Mouse (Mus musculus): ENCODE measurements around the gene Upk1a. TPM values are rescaled to one million over a fixed set of nuclear protein-coding genes. Genes with fewer than 3 reads are reported as not detected.
A peak's percentile ranks its signal among the peaks of the same experiment; 100 is the strongest.

The Upk1a gene
- polyA plus RNA-seq, 1 experiment from 2014 or later = 12.1 TPM

DNA sequence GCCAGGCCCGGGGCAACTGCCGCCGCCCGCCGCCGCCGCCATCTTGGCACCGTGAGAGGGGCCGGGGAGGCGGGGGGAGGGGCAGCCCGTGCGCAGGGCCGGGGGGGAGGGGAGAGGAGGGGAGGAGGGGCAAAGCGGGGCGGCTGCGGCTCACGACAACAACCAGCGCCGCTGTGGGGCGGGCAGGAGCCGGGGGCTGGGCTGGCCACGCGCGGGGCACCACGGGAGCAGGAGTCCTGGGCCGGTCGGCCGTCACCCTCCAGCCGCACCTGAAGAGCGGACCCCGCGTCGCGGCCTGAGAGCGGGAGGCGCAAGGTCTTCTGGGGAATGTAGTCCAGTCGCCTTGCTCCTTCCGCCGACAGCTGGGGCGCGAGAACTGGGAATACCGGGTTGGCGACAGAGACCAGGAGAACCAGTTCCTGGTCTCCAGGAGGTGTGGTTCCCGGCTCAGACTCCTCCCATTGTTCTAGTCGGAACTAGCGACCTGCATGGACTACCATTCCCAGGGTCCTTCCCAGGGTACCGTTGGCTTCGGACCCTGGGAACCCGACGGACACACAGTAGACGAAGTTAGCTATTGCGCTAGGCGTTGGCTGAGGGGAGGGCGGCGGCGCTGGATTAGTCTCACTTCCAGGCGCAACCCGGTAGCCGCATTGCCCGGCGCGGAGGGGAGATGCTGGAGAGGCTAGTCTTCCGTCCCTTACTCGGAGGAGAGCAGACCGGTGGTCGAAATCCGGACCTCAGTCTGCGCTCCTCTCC lies 23.8 kb downstream of the Upk1a start, which contains the start of gene Kmt2b:
TSS of gene Kmt2b (minus strand) at position 51 of the 759 bp plus-strand sequence.
- H3K9me3 ChIP-seq (ENCODE audit: control insufficient read depth, low read length) = no peaks in the 10 kb centered on the region
- peak within 1 kb of the TSS; percentile 88 for H3K4me2 ChIP-seq (ENCODE audit: low read length)
- H3K4me1 ChIP-seq (replicated peaks; ENCODE audit: control insufficient read depth, insufficient read depth, low read length) = peaks cover 14% of the 10 kb centered on the region
- H3K4me3 ChIP-seq (ENCODE audit: low read depth, low read length) = peak within 1 kb of the TSS; percentile 60
- peaks cover 30% of the 10 kb centered on the region for H3K36me3 ChIP-seq (ENCODE audit: control insufficient read depth, insufficient read depth, low read length)
- H3K27ac ChIP-seq (ENCODE audit: low read depth) = peak within 1 kb of the TSS; percentile 83
- H3K27me3 ChIP-seq (replicated peaks; ENCODE audit: control insufficient read depth, insufficient read depth, low read length) = no peaks in the 10 kb centered on the region
- DNase-seq (ENCODE audit: low spot score) (peak; percentile 97), ATAC-seq (replicated peaks; ENCODE audit: low FRiP score, low TSS enrichment, low read depth) (peak; percentile 95)
- H3K9ac ChIP-seq (ENCODE audit: low read length) = peak within 1 kb of the TSS; percentile 95
- under 1% methylated on average over 59 of the region's 68 CpGs for WGBS

DNA sequence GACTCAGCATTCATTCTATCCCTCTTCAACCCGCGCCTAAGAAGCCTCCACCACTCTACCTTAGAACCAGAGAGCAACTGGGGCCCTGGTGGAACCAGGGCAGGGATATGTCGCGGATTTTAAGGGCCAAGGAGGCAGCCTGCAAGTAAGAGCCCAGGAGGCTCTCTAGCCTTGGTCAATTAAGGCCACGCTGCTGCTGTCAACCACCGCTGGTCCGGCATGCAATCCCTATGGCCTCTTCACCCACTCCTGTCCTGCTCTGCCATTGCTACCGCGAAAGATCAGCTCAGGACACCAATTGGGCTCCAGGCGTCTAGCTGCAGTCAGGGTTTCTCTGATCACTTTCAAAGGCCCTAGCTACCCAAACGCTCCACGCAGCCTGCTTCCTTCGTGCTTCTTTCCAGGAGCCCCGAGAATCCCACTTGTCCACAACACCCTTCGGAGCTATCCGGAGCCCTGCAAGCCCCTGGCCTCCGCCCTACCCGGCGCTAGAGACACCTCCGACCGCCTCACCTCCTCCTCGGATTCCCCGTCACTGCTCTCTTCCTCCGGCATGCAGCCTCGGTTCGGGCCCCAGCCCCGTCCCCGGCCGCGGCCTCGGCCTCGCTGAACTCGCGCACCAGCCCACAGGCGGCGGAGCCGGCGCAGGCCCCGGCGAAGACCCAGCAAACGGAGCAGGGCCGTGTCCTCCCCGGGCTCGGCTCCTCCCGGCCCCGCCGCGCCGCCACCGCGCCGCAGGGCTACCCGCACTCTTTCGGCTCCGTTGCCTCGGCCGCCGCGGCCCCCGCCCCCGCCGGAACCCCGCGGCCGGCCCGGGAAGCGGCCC lies 24.6 kb downstream of the Upk1a start:
- Histone ChIP-seq H3K9ac (ENCODE audit: low read length) (peak overlapping the region; percentile 95), H3K4me1 (replicated peaks; ENCODE audit: control insufficient read depth, insufficient read depth, low read length) (peaks cover 14% of the 10 kb centered on the region), H3K27me3 (replicated peaks; ENCODE audit: control insufficient read depth, insufficient read depth, low read length) (no peaks in the 10 kb centered on the region), H3K4me3 (ENCODE audit: low read depth, low read length) (peak overlapping the region; percentile 60), H3K9me3 (ENCODE audit: control insufficient read depth, low read length) (no peaks in the 10 kb centered on the region), H3K27ac (ENCODE audit: low read depth) (peak overlapping the region; percentile 83), H3K36me3 (ENCODE audit: control insufficient read depth, insufficient read depth, low read length) (peaks cover 38% of the 10 kb centered on the region), H3K4me2 (ENCODE audit: low read length) (peak overlapping the region; percentile 88)
- under 1% methylated on average over 56 of the region's 67 CpGs for WGBS
- ATAC-seq (replicated peaks; ENCODE audit: low FRiP score, low TSS enrichment, low read depth) = peak; percentile 33; the same call in 1 of the 2 replicates
- DNase-seq (ENCODE audit: low spot score) = peak; percentile 83

DNA sequence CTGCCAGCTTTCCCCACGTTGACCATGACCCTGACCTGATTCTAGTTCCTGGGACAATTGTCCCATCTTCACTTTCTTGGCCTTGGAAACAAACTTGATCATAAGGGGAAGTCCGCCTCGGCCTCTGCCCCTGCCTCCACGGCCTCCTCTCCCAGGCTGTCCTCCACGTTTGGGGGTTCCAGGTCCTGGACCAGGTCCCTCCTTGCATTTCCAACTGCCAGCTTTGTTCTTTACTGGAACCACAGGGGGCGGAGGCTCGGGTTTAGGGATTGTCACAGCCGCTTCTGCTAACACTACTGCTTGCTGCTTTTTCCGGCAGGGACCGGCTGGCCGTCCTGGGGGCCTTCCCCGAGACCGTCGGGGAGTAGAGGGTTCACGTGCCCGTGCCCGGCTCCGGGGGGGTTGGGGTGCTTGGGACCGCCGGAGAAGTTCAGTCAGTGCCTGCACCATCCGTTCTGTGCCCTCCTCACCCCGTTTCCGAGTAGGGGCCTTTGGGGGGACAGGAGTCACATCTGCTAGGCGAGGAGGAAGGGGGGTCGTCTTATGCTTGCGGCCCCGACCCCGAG lies 26.1 kb downstream of the Upk1a start:
- Histone ChIP-seq H3K4me1 (replicated peaks; ENCODE audit: control insufficient read depth, insufficient read depth, low read length) (peaks cover 14% of the 10 kb centered on the region), H3K4me2 (ENCODE audit: low read length) (no peak overlapping the region), H3K27me3 (replicated peaks; ENCODE audit: control insufficient read depth, insufficient read depth, low read length) (no peaks in the 10 kb centered on the region), H3K4me3 (ENCODE audit: low read depth, low read length) (no peak overlapping the region), H3K9ac (ENCODE audit: low read length) (no peak overlapping the region), H3K27ac (ENCODE audit: low read depth) (no peak overlapping the region), H3K36me3 (ENCODE audit: control insufficient read depth, insufficient read depth, low read length) (peaks cover 53% of the 10 kb centered on the region), H3K9me3 (ENCODE audit: control insufficient read depth, low read length) (no peaks in the 10 kb centered on the region)
- no peak for DNase-seq (ENCODE audit: low spot score)
- no peak for ATAC-seq (replicated peaks; ENCODE audit: low FRiP score, low TSS enrichment, low read depth)
- WGBS = 91% methylated on average over 28 of the region's 28 CpGs

DNA sequence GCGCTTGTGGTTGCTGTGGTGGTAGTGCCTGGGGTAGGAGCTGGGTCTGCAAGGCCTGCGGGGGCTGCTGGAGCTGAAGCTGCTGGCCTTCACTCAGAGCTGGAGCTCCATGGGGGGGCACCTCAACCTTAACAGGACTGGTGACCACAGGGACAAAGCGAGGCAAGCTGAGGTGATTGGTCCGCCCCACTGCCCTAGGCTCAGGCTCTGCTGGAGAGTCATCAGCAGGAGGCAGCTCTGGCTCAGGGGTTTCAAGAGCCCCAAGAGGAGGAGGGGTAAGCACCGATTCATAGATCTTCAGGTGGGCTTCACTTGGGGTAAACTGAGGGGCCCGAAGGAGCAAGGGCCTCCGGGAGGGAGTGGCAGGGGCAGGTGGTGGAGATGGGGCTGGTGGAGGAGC lies 27.5 kb downstream of the Upk1a start:
- Histone ChIP-seq H3K36me3 (ENCODE audit: control insufficient read depth, insufficient read depth, low read length) (peaks cover 67% of the 10 kb centered on the region), H3K4me3 (ENCODE audit: low read depth, low read length) (no peak overlapping the region), H3K27ac (ENCODE audit: low read depth) (no peak overlapping the region), H3K4me1 (replicated peaks; ENCODE audit: control insufficient read depth, insufficient read depth, low read length) (peaks cover 14% of the 10 kb centered on the region), H3K27me3 (replicated peaks; ENCODE audit: control insufficient read depth, insufficient read depth, low read length) (no peaks in the 10 kb centered on the region), H3K4me2 (ENCODE audit: low read length) (no peak overlapping the region), H3K9me3 (ENCODE audit: control insufficient read depth, low read length) (no peaks in the 10 kb centered on the region), H3K9ac (ENCODE audit: low read length) (no peak overlapping the region)
- no peak for ATAC-seq (replicated peaks; ENCODE audit: low FRiP score, low TSS enrichment, low read depth)
- no peak for DNase-seq (ENCODE audit: low spot score)
- 92% methylated on average over 7 of the region's 7 CpGs for WGBS

DNA sequence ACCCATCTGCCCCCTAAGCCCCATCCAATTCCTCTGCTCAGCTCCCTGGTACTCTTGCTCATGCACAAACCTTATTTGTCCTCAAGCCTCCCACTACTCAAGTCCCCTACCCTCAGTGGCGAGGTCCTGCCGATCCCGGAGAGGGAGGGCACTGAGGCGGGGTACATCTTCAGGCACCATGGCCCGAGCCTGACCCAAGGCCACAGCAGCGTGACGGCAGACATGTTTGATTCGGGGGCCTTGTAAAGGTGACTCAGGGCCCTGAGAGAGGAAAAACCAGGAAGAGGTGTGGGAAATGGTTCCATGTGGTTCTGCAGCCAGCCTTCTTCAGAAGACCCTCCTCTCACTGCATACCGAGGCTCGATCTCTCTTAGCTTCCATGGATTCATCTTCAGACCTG lies 28.3 kb downstream of the Upk1a start:
- no peak for ATAC-seq (replicated peaks; ENCODE audit: low FRiP score, low TSS enrichment, low read depth)
- Histone ChIP-seq H3K36me3 (ENCODE audit: control insufficient read depth, insufficient read depth, low read length) (peaks cover 75% of the 10 kb centered on the region), H3K9ac (ENCODE audit: low read length) (no peak overlapping the region), H3K27me3 (replicated peaks; ENCODE audit: control insufficient read depth, insufficient read depth, low read length) (no peaks in the 10 kb centered on the region), H3K4me2 (ENCODE audit: low read length) (no peak overlapping the region), H3K27ac (ENCODE audit: low read depth) (no peak overlapping the region), H3K9me3 (ENCODE audit: control insufficient read depth, low read length) (no peaks in the 10 kb centered on the region), H3K4me1 (replicated peaks; ENCODE audit: control insufficient read depth, insufficient read depth, low read length) (peaks cover 10% of the 10 kb centered on the region), H3K4me3 (ENCODE audit: low read depth, low read length) (no peak overlapping the region)
- WGBS = 94% methylated on average over 10 of the region's 10 CpGs
- no peak for DNase-seq (ENCODE audit: low spot score)

DNA sequence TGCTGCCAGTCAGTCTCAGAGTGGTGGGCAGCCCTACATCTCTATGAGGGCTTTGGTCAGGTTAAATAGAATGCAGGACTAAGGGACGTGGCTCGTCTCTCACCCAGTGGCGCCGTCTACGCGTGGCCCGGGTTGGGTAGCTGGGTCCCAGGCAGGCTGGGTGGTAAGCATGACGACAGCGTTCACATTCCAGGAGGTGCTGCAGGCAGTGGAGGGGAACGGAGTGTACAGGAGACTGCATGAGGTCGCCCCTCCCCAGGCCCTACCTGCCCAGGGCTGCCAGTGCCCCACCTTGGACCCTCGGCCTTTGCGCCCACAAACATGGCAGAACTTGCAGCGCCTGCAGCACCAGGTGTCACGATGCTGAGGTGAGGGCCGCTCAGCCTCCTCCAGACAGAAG lies 31.1 kb downstream of the Upk1a start:
- no peak for ATAC-seq (replicated peaks; ENCODE audit: low FRiP score, low TSS enrichment, low read depth)
- H3K36me3 ChIP-seq (ENCODE audit: control insufficient read depth, insufficient read depth, low read length) = peaks cover 100% of the 10 kb centered on the region

DNA sequence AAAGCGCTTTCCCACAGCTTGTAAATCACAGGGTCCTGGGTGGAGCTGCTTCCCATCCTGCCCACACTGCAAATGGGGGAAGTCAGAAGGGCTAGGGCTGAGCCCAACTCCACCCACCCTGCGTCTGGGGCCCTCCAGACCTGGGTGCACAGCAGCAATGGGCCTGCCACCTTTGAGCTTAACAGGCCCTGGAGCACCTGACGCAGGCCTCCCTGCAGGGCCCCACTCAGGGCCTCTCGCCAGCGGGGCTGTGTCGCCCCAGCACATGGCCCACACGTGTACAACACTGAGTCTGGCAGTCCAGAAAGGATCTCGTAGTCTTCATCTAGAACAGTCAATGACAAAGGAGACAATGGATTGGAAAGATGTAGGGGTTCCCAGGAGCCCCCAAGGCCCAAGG lies 32.7 kb downstream of the Upk1a start:
- Histone ChIP-seq H3K27ac (ENCODE audit: low read depth) (no peak overlapping the region), H3K9ac (ENCODE audit: low read length) (no peak overlapping the region), H3K27me3 (replicated peaks; ENCODE audit: control insufficient read depth, insufficient read depth, low read length) (no peaks in the 10 kb centered on the region), H3K4me1 (replicated peaks; ENCODE audit: control insufficient read depth, insufficient read depth, low read length) (no peaks in the 10 kb centered on the region), H3K4me3 (ENCODE audit: low read depth, low read length) (no peak overlapping the region), H3K9me3 (ENCODE audit: control insufficient read depth, low read length) (no peaks in the 10 kb centered on the region), H3K36me3 (ENCODE audit: control insufficient read depth, insufficient read depth, low read length) (peaks cover 100% of the 10 kb centered on the region), H3K4me2 (ENCODE audit: low read length) (no peak overlapping the region)
- ATAC-seq (replicated peaks; ENCODE audit: low FRiP score, low TSS enrichment, low read depth) (no peak), DNase-seq (ENCODE audit: low spot score) (no peak)
- 88% methylated on average over 8 of the region's 8 CpGs for WGBS

More for the DNA sequence above, 31.1 kb downstream of the Upk1a start:
- 94% methylated on average over 16 of the region's 16 CpGs for WGBS
- no peak overlapping the region for H3K4me3 ChIP-seq (ENCODE audit: low read depth, low read length)
- DNase-seq (ENCODE audit: low spot score) = no peak
- no peaks in the 10 kb centered on the region for H3K27me3 ChIP-seq (replicated peaks; ENCODE audit: control insufficient read depth, insufficient read depth, low read length)
- H3K4me2 ChIP-seq (ENCODE audit: low read length) = no peak overlapping the region
- H3K9me3 ChIP-seq (ENCODE audit: control insufficient read depth, low read length) = no peaks in the 10 kb centered on the region
- H3K27ac ChIP-seq (ENCODE audit: low read depth) = no peak overlapping the region
- H3K4me1 ChIP-seq (replicated peaks; ENCODE audit: control insufficient read depth, insufficient read depth, low read length) = no peaks in the 10 kb centered on the region
- no peak overlapping the region for H3K9ac ChIP-seq (ENCODE audit: low read length)

DNA sequence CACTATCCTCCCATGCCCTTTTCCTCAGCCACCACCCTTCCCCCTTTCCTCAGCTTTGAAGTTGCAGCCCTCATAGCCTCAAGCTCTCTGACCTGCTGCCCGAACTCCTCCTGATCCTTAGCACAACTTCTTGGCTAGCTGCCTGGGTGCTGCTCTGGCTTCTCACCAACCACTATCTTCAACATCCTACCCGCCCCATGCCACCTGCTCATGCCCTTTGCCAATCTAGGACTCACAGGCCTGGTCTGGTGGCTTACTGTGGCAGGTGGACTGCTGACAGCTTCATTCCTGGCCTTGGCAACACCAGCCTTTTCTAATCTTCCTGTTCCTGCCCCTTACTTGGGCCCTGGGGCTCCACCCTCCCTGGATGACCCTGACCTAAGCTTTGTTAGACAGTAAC lies 39.7 kb downstream of the Upk1a start:
- ATAC-seq (replicated peaks; ENCODE audit: low FRiP score, low TSS enrichment, low read depth) (no peak), DNase-seq (ENCODE audit: low spot score) (no peak)
- WGBS = 86% methylated on average over 2 of the region's 2 CpGs
- Histone ChIP-seq H3K36me3 (ENCODE audit: control insufficient read depth, insufficient read depth, low read length) (peaks cover 100% of the 10 kb centered on the region), H3K9me3 (ENCODE audit: control insufficient read depth, low read length) (no peaks in the 10 kb centered on the region), H3K4me1 (replicated peaks; ENCODE audit: control insufficient read depth, insufficient read depth, low read length) (no peaks in the 10 kb centered on the region), H3K4me3 (ENCODE audit: low read depth, low read length) (no peak overlapping the region), H3K27ac (ENCODE audit: low read depth) (no peak overlapping the region), H3K9ac (ENCODE audit: low read length) (no peak overlapping the region), H3K4me2 (ENCODE audit: low read length) (no peak overlapping the region), H3K27me3 (replicated peaks; ENCODE audit: control insufficient read depth, insufficient read depth, low read length) (no peaks in the 10 kb centered on the region)
